Mouse (Mus musculus) heart, postnatal 0 days (tissue): ENCODE measurements around the gene Nrp1.

Experiments
- CTCF ChIP-seq: IDR thresholded peaks from 2 replicates; pipeline ENCODE4 v1.5.1; 2016; ENCODE audit warnings: antibody characterized with exemption, control low read depth, low read depth
- EP300 ChIP-seq: IDR thresholded peaks from 2 replicates; pipeline ENCODE4 v1.6.1; 2016; ENCODE audit warnings: antibody characterized with exemption, low read depth

- TF ChIP-seq CTCF: no peak
- no peak for TF ChIP-seq EP300
Measured at GRCm38 (mm10) chr8:128465553-128465952, 107.1 kb downstream of the Nrp1 start.
